Mouse (Mus musculus) limb, embryonic 14.5 days (tissue): ENCODE measurements at regions not wholly inside any gene's neighbourhood (a gene's known extent, or its start where the extent isn't known, plus 50 kb on each side); places are given as distances from the start of the nearest gene placed in this dataset.
"Not testable (repeated sequence)": the region's sequence is repeated elsewhere in the genome, so short reads cannot be mapped to it uniquely, and the experiment has no call there.

Source experiments
- ATAC-seq: fragments of 200-750 bp; cut with Nextera tagmentation; 2 replicates; pipeline ENCODE4 v1.8.0; 2017; ENCODE audit warnings: low read depth, moderate number of reproducible peaks, moderate TSS enrichment; ENCODE audit not compliant: low FRiP score
- DNase-seq: peaks from one replicate; pipeline ENCODE4 v3.0.0-alpha.2; 2015; ENCODE audit warnings: low spot score
- H3K27ac ChIP-seq: fragments of 300-500 bp; sonication (generic); replicated peaks from 2 replicates; pipeline ENCODE4 v1.5.1; 2014; ENCODE audit warnings: low read depth, mild to moderate bottlenecking, low read length, moderate library complexity, mixed read lengths
- H3K27me3 ChIP-seq: fragments of 300-500 bp; sonication (generic); 2 replicates; pipeline ENCODE4 v1.6.1; 2014; ENCODE audit warnings: low read length, mixed read lengths; ENCODE audit not compliant: control insufficient read depth, insufficient read depth
- H3K36me3 ChIP-seq: fragments of 300-500 bp; sonication (generic); 2 replicates; pipeline ENCODE4 v1.6.1; 2014; ENCODE audit warnings: mild to moderate bottlenecking, low read length, moderate library complexity, mixed read lengths; ENCODE audit not compliant: control insufficient read depth, insufficient read depth
- H3K4me1 ChIP-seq: fragments of 300-500 bp; sonication (generic); 2 replicates; pipeline ENCODE4 v1.6.1; 2014; ENCODE audit warnings: antibody characterized with exemption, low read length, mixed read lengths; ENCODE audit not compliant: control insufficient read depth, insufficient read depth
- H3K4me2 ChIP-seq: fragments of 300-500 bp; sonication (generic); replicated peaks from 2 replicates; pipeline ENCODE4 v1.6.1; 2014; ENCODE audit warnings: low read depth, mild to moderate bottlenecking, low read length, moderate library complexity; ENCODE audit not compliant: severe bottlenecking
- H3K4me3 ChIP-seq: fragments of 300-500 bp; sonication (generic); replicated peaks from 2 replicates; pipeline ENCODE4 v1.5.1; 2014; ENCODE audit warnings: low read length
- H3K9ac ChIP-seq: fragments of 300-500 bp; sonication (generic); 2 replicates; pipeline ENCODE4 v1.6.1; 2014; ENCODE audit warnings: mild to moderate bottlenecking, low read depth, low read length, moderate library complexity; ENCODE audit not compliant: severe bottlenecking
- H3K9me3 ChIP-seq: fragments of 300-500 bp; sonication (generic); 2 replicates; pipeline ENCODE4 v1.6.1; 2016; ENCODE audit warnings: low read length; ENCODE audit not compliant: control insufficient read depth
- POLR2A ChIP-seq: fragments of 200-500 bp; IDR thresholded peaks from 2 replicates; pipeline ENCODE4 v1.8.0; 2012; ENCODE audit warnings: inconsistent platforms, mild to moderate bottlenecking, moderate library complexity, borderline replicate concordance; ENCODE audit not compliant: insufficient read depth, insufficient read length; ENCODE audit errors: extremely low read depth
- WGBS: fragments of 180-500 bp; shearing (Covaris S2); extraction: QIAGEN DNeasy Blood & Tissue Kit; methylation state at CpG from one replicate; pipeline ENCODE4 v1.1.7; 2014; 5-methylcytosine and 5-hydroxymethylcytosine counted together

DNA sequence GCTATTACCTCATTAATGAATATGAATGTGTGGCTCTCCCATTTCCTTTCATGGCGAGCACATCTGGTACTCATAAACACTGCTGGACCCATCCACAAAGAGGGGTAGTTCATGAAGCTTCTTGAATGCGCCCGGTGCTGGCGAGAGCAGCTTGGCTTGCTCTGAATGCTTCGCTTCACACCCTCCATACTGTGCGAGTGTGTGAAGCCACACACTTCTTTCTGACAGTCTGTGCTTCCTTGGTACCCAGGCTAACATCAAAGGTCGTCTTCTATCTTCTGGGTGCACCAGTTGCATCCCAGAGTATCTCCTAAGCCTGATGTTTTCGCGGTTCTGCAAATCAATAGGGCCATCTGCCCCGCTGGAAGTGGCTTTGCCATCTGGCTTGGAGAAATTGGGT lies 85.8 kb upstream of the Cntn1 start:
- Histone ChIP-seq H3K4me2 (no peak overlapping the region), H3K9ac (no peak overlapping the region), H3K4me1 (no peaks in the 10 kb centered on the region), H3K4me3 (no peak overlapping the region), H3K36me3 (no peaks in the 10 kb centered on the region), H3K27me3 (no peaks in the 10 kb centered on the region), H3K27ac (no peak overlapping the region), H3K9me3 (no peaks in the 10 kb centered on the region)
- no peak for DNase-seq
- TF ChIP-seq POLR2A: no peak
- 40% methylated on average over 10 of the region's 10 CpGs for WGBS
- no peak for ATAC-seq

DNA sequence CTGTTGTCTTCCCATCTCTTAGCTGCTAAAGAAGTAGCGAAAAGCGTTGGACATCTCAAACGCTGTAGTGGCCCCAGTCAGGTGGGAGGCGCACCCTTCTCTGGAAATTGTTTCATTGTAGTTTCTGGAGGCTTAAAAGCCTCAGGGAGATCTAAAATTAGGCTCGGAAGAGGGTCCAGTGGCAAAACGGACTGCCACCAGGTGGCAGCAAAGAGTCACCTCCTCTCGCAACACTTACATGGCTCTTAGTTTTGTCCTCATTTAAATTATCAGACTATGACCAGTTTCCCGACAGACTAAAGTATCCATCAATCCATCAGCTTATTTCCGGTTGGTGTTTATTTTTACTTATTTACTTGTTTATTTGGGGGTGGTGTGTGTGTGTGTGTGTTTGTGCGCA lies 81.6 kb upstream of the Cntn1 start:
- no peak overlapping the region for H3K4me3 ChIP-seq
- no peaks in the 10 kb centered on the region for H3K4me1 ChIP-seq
- ATAC-seq (peak; percentile 53), DNase-seq (peak; percentile 71)
- no peaks in the 10 kb centered on the region for H3K9me3 ChIP-seq
- no peak overlapping the region for H3K27ac ChIP-seq
- H3K9ac ChIP-seq: no peak overlapping the region
- H3K27me3 ChIP-seq: no peaks in the 10 kb centered on the region
- TF ChIP-seq POLR2A: no peak
- no peak overlapping the region for H3K4me2 ChIP-seq
- no peaks in the 10 kb centered on the region for H3K36me3 ChIP-seq
- WGBS: 28% methylated on average over 10 of the region's 10 CpGs

DNA sequence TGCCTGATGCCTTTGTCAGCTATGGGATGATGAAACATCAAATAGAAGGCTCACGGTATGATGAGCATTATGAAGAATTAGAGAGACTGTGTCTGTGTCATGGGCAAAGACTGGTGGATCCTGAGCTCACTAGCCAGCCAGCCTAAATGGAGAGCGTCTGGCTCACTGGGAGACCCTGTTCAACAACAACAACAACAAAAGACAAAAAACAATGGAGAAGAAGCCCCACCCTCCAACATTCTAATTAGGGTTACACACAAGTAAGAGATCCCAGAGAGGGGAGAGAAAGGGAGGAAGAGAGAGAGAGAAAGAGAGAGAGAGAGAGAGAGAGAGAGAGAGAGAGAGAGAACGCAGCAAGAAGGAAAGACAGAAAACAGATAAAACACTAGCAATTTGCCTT lies 79.6 kb upstream of the Cntn1 start:
- H3K4me2 ChIP-seq: no peak overlapping the region
- no peaks in the 10 kb centered on the region for H3K27me3 ChIP-seq
- H3K4me1 ChIP-seq: no peaks in the 10 kb centered on the region
- H3K9ac ChIP-seq: no peak overlapping the region
- H3K4me3 ChIP-seq: no peak overlapping the region
- DNase-seq (no peak), ATAC-seq (no peak)
- no peak for TF ChIP-seq POLR2A
- no peaks in the 10 kb centered on the region for H3K36me3 ChIP-seq
- no peaks in the 10 kb centered on the region for H3K9me3 ChIP-seq
- no peak overlapping the region for H3K27ac ChIP-seq
- 68% methylated on average over 3 of the region's 3 CpGs for WGBS

DNA sequence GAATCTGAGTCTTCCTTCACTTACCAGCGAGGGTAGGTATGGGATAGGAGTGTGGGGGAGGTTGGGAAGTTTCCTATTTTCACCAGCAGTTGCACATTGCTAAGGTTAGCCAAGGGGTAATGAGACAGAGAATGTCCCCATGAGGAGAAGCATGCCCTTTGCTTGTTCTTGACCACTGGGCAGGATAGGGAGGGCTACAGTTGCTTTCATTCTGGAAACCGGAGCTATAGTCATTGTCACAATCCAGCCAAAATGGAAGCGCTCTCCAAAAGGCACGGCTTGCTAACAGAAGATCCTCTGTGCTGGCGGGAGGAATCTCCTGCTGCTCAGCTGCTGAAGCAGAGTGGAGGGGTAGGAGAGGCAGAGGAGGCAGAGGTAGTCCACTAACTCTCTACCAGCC lies 79.1 kb upstream of the Cntn1 start:
- Histone ChIP-seq H3K9me3 (no peaks in the 10 kb centered on the region), H3K27ac (no peak overlapping the region), H3K4me3 (no peak overlapping the region), H3K4me2 (no peak overlapping the region), H3K36me3 (no peaks in the 10 kb centered on the region), H3K9ac (no peak overlapping the region), H3K4me1 (no peaks in the 10 kb centered on the region), H3K27me3 (no peaks in the 10 kb centered on the region)
- no peak for DNase-seq
- no peak for ATAC-seq
- no peak for TF ChIP-seq POLR2A
- 41% methylated on average over 5 of the region's 5 CpGs for WGBS

DNA sequence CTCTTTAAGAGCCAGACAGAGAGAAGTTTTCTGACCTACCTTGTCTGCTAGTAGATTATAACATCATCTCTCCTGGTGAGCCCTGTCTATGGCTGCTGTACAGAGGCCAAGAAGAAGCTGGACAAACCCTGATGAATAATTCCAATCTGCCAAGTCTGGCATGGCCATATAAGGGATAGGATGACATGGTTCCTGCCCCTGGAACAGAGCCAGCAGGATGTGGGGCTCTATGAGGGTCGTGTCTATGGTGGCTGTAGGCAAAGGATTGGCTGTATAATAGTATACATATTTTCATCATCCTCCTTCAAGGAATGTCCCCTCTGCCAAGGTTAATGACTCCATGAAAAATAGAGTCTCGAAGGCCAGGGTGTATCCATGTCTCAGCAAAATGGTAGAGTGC lies 75.4 kb upstream of the Cntn1 start:
- WGBS: 66% methylated on average over 2 of the region's 2 CpGs
- no peaks in the 10 kb centered on the region for H3K9me3 ChIP-seq
- ATAC-seq (no peak), DNase-seq (no peak)
- H3K27me3 ChIP-seq: no peaks in the 10 kb centered on the region
- no peak overlapping the region for H3K27ac ChIP-seq
- no peaks in the 10 kb centered on the region for H3K4me1 ChIP-seq
- H3K36me3 ChIP-seq: no peaks in the 10 kb centered on the region
- TF ChIP-seq POLR2A: no peak
- H3K9ac ChIP-seq: no peak overlapping the region
- no peak overlapping the region for H3K4me2 ChIP-seq
- no peak overlapping the region for H3K4me3 ChIP-seq

DNA sequence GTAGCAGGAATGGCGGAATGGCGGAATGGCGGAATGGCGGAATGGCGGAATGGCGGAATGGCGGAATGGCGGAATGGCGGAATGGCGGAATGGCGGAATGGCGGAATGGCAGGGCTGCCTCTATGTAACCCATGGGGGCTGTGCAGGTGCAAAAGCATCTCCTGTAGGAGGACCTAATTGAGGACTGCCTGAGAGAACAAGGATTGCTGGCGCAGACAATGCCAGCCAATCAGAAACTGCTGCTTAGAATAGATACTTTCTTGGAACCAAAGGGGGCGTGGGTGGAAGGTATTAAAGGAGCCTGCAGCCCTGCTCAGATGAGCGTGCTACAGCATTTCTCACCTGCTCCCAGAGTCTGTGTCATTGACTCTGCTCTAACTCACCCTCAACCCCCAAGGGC lies 67.8 kb upstream of the Cntn1 start:
- DNase-seq, H3K9ac ChIP-seq, H3K36me3 ChIP-seq, H3K27me3 ChIP-seq, H3K4me1 ChIP-seq, ATAC-seq, H3K4me2 ChIP-seq, H3K9me3 ChIP-seq, H3K27ac ChIP-seq, H3K4me3 ChIP-seq: not testable (repeated sequence)
- WGBS: 97% methylated on average over 15 of the region's 15 CpGs
